In the genomic region with DNA sequence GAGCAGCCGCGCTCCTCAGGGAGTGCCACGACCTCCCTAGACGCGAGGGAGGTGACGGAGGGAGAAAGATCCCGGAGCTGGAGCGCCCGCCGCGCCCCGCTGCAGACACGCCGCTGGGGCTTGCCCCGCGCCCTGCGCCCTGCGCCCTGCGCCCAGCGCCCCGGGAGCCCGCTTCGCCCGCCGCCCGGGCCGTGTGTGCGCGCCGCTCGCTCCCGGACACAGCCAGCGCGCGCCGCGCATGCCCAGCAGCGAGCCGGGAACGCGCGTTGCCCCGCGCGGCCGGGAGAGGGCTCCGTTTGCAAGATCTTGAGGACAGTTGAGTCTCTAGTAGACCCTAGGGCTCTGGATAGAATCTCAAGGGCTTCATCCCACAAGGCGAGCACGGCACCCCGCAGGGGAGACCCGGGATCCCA, we compare ENCODE assay signal across 9 mouse cellular contexts. TPM values are rescaled to one million over a fixed set of nuclear protein-coding genes. Genes with fewer than 3 reads are reported as not detected.
DNase-seq lines count a peak whose midpoint lies in the region; ATAC-seq and TF ChIP-seq lines count a peak whose summit lies in the region.
"Had no signal": no experiment of that assay in that cellular context is flagged by ENCODE, and none has a peak within 500 bp of the region (broad histone marks: within the 10 kb centered on the region; RNA-seq: fewer than 3 reads in every experiment).

No protein-coding gene starts in this region.

- WGBS in forebrain, embryonic 14.5 days, result under 1% methylated on average over 46 of the region's 51 CpGs
- under 1% methylated on average over 47 of the region's 51 CpGs for WGBS in liver, embryonic 16.5 days (ENCODE audit: insufficient replicate concordance)
- under 1% methylated on average over 34 of the region's 51 CpGs for WGBS in neural tube, embryonic 14.5 days

- H3K36me3 ChIP-seq in forebrain, embryonic 14.5 days (ENCODE audit: control insufficient read depth, insufficient read depth, low read length), result no peaks in the 10 kb centered on the region
- H3K36me3 ChIP-seq in liver, embryonic 16.5 days (ENCODE audit: control insufficient read depth, insufficient read depth), result no peaks in the 10 kb centered on the region
- H3K36me3 ChIP-seq in neural tube, embryonic 14.5 days (ENCODE audit: control insufficient read depth, insufficient read depth, low read length), result no peaks in the 10 kb centered on the region
- no peaks in the 10 kb centered on the region for H3K36me3 ChIP-seq in testis, adult 2 months (ENCODE audit: control insufficient read depth, insufficient read depth, low read length)
- H3K36me3 ChIP-seq: G1E had no signal

- intact Hi-C loops in heart, postnatal 10 days (cut with DNase I), result loop anchor here (1.0 to 5.0 kb wide), 4 partner anchors 75 to 192 kb away; no protein-coding TSS in a partner anchor

- H3K9ac ChIP-seq in forebrain, embryonic 14.5 days (ENCODE audit: low read length), result peak overlapping the region; percentile 75
- H3K9ac ChIP-seq in liver, embryonic 16.5 days (ENCODE audit: low read depth, low read length), result peak overlapping the region; percentile 24; the same call in 1 of the 2 replicates
- peak overlapping the region; percentile 69 for H3K9ac ChIP-seq in neural tube, embryonic 14.5 days (replicated peaks; ENCODE audit: low read depth, low read length)

- H3K27me3 ChIP-seq in forebrain, embryonic 14.5 days (replicated peaks; ENCODE audit: control insufficient read depth, insufficient read depth, low read length), result peaks cover 6% of the 10 kb centered on the region; the same call in 1 of the 2 replicates
- peaks cover 28% of the 10 kb centered on the region for H3K27me3 ChIP-seq in liver, embryonic 16.5 days (ENCODE audit: control insufficient read depth, insufficient read depth, low read depth, low read length)
- H3K27me3 ChIP-seq in neural tube, embryonic 14.5 days (ENCODE audit: control insufficient read depth, insufficient read depth, low read length), result no peaks in the 10 kb centered on the region
- no peaks in the 10 kb centered on the region for H3K27me3 ChIP-seq in testis, adult 2 months (ENCODE audit: control insufficient read depth, insufficient read depth, low read length)

- H3K4me2 ChIP-seq in forebrain, embryonic 14.5 days (ENCODE audit: low read length), result peak overlapping the region; percentile 91
- peak overlapping the region; percentile 59 for H3K4me2 ChIP-seq in liver, embryonic 16.5 days (ENCODE audit: low read depth, low read length)
- peak overlapping the region; percentile 96 for H3K4me2 ChIP-seq in neural tube, embryonic 14.5 days (ENCODE audit: low read depth, low read length)

- no peaks in the 10 kb centered on the region for H3K4me1 ChIP-seq in brown adipose tissue, adult 24 weeks (ENCODE audit: control insufficient read depth, insufficient read depth, insufficient read length, low read length)
- no peaks in the 10 kb centered on the region; the same call in 1 of the 2 replicates for H3K4me1 ChIP-seq in forebrain, embryonic 14.5 days (ENCODE audit: control insufficient read depth, insufficient read depth, low read length)
- H3K4me1 ChIP-seq in liver, embryonic 16.5 days (ENCODE audit: control insufficient read depth, low read depth, low read length), result no peaks in the 10 kb centered on the region
- peaks cover 3% of the 10 kb centered on the region; the same call in 1 of the 2 replicates for H3K4me1 ChIP-seq in neural tube, embryonic 14.5 days (ENCODE audit: control insufficient read depth, insufficient read depth, low read length)
- peaks cover 11% of the 10 kb centered on the region for H3K4me1 ChIP-seq in testis, adult 2 months (ENCODE audit: control insufficient read depth, insufficient read depth, low read length)

- H3K27ac ChIP-seq in brown adipose tissue, adult 24 weeks (replicated peaks; ENCODE audit: low read depth, low read length), result peak overlapping the region; percentile 50; the same call in 1 of the 2 replicates
- H3K27ac ChIP-seq in forebrain, embryonic 14.5 days (ENCODE audit: low read depth, low read length), result no peak overlapping the region
- no peak overlapping the region for H3K27ac ChIP-seq in liver, embryonic 16.5 days (ENCODE audit: low read length)
- H3K27ac ChIP-seq in neural tube, embryonic 14.5 days (ENCODE audit: low read depth, low read length), result no peak overlapping the region
- H3K27ac ChIP-seq in testis, adult 2 months (ENCODE audit: control insufficient read depth, insufficient read depth, low read depth, low read length), result peak overlapping the region; percentile 80

- H3K9me3 ChIP-seq in forebrain, embryonic 14.5 days (replicated peaks; ENCODE audit: control insufficient read depth, low read length), result no peaks in the 10 kb centered on the region
- H3K9me3 ChIP-seq in liver, embryonic 16.5 days (replicated peaks; ENCODE audit: control insufficient read depth, low read length), result no peaks in the 10 kb centered on the region
- no peaks in the 10 kb centered on the region for H3K9me3 ChIP-seq in neural tube, embryonic 14.5 days (ENCODE audit: control insufficient read depth, low read length)

- ATAC-seq in forebrain, embryonic 14.5 days, result peak; percentile 88
- peak; percentile 47 for ATAC-seq in liver, embryonic 16.5 days (ENCODE audit: low read depth)
- ATAC-seq in neural tube, embryonic 14.5 days (ENCODE audit: low read depth), result peak; percentile 90

- H3K4me3 ChIP-seq in brown adipose tissue, adult 24 weeks (ENCODE audit: insufficient read depth, low read depth, low read length), result peak overlapping the region; percentile 76
- peak overlapping the region; percentile 69 for H3K4me3 ChIP-seq in forebrain, embryonic 14.5 days (ENCODE audit: low read depth, low read length)
- H3K4me3 ChIP-seq in liver, embryonic 16.5 days (ENCODE audit: low read depth, low read length), result peak overlapping the region; percentile 58
- H3K4me3 ChIP-seq in neural tube, embryonic 14.5 days (ENCODE audit: low read depth, low read length), result peak overlapping the region; percentile 84
- peak overlapping the region; percentile 85 for H3K4me3 ChIP-seq in testis, adult 2 months (ENCODE audit: control insufficient read depth, low read depth, low read length)

- TF ChIP-seq CTCF in testis, adult 2 months (IDR thresholded peaks at IDR 0.05; ENCODE audit: control insufficient read depth, insufficient read depth, insufficient replicate concordance, low read depth, low read length), result peak; percentile 15; the same call in 1 of the 2 replicates

- peak; percentile 73 for DNase-seq in 3T3-L1 (ENCODE audit: low read depth, low spot score)
- DNase-seq in forebrain, embryonic 14.5 days (ENCODE audit: low spot score), result peak; percentile 84
- DNase-seq in heart, postnatal 10 days, result peak; percentile 90 to 91
- peak; percentile 84 for DNase-seq in layer of hippocampus, adult 11-12 months (ENCODE audit: low spot score)

- peak; percentile 33; the same call in 1 of the 2 replicates for TF ChIP-seq POLR2A in testis, adult 2 months (IDR thresholded peaks at IDR 0.05; ENCODE audit: control insufficient read depth, low read depth, low read length)

RNA-seq across cellular contexts. Expression of a gene that starts 5.6 kb away (rescaled TPM):
- 6.2 and 7.0 TPM in 2 replicates for polyA plus RNA-seq in brown adipose tissue, adult 24 weeks (2012; ENCODE audit: insufficient read depth, insufficient read length, missing spikeins)
- 11.4 and 14.3 TPM in 2 replicates for polyA plus RNA-seq in forebrain, embryonic 14.5 days (2014; fragmentation: Nextera tagmentation; extraction: Ambion mirVana)
- 10 to 100 TPM; 20.4 to 25.2 TPM for total RNA-seq in heart, postnatal 10 days (2021)
- 2.3 and 3.7 TPM in 2 replicates for polyA plus RNA-seq in liver, embryonic 16.5 days (2015; fragmentation: Nextera tagmentation; extraction: Ambion mirVana)
- 16.1 and 24.9 TPM in 2 replicates for polyA plus RNA-seq in neural tube, embryonic 14.5 days (2014; fragmentation: Nextera tagmentation; extraction: Ambion mirVana)
- polyA plus RNA-seq in testis, adult 2 months (2012; rRNA removed), result 4.2 and 5.4 TPM in 2 replicates
- polyA plus RNA-seq: G1E had no signal

Comparison
In these comparisons a context has a peak if more than half of its experiments do, and no peak if none do; other contexts are left out.
1. H3K27ac ChIP-seq: peak in brown adipose tissue, adult 24 weeks (single experiment) and testis, adult 2 months (single experiment); none in forebrain, embryonic 14.5 days (single experiment), liver, embryonic 16.5 days (single experiment) and neural tube, embryonic 14.5 days (single experiment).
2. H3K9ac ChIP-seq: peak in every context shown above with its lines; median percentile 75 in forebrain, embryonic 14.5 days; 69 in neural tube, embryonic 14.5 days; 24 in liver, embryonic 16.5 days.
3. Peak in every context shown above with its lines, with median percentiles within 50 percentile points of each other: DNase-seq, H3K4me3 ChIP-seq, ATAC-seq and H3K4me2 ChIP-seq.